Mouse (Mus musculus): ENCODE results near the gene Apom. TPM values are rescaled to one million over a fixed set of nuclear protein-coding genes. Genes with fewer than 3 reads are reported as not detected.

Gene Apom
- polyA plus RNA-seq, 1 experiment: not detected

GRCm38 (mm10) chr17:35153931-35154330 is 22.1 kb upstream of the Apom start:
- Histone ChIP-seq H3K27ac (ENCODE audit: insufficient read depth, low read depth, low read length) (no peak overlapping the region), H3K4me3 (ENCODE audit: insufficient read depth, low read depth, low read length) (no peak overlapping the region), H3K4me1 (ENCODE audit: control insufficient read depth, insufficient read depth, low read length) (no peaks in the 10 kb centered on the region)
- WGBS: 88% methylated on average over 4 of the region's 4 CpGs
- no peak for TF ChIP-seq POLR2A (IDR thresholded peaks at IDR 0.05; ENCODE audit: insufficient read depth, low read depth, low read length)
- TF ChIP-seq CTCF (IDR thresholded peaks at IDR 0.05; ENCODE audit: insufficient read depth, low read depth, low read length): no peak

DNA sequence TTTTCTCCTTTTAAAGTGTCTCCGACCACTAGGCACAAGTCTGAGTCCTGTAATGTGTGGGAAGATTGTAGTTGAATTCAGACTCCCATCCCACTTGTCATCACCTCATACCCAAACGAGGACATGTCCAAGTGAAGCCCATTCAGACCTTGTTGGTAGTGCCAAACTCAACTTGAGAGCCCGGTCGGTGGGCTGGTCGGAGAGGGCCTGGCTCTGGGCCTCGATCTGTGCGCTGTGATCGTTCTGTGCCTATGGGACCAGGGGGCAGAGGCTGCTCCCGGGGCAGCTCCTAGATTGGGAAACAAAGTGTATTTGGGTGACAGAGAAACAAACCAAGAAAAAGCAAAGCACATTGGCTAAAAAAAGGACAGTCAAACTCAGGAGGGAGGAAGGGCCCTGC is 21.2 kb upstream of the Apom start:
- Histone ChIP-seq H3K4me1 (ENCODE audit: control insufficient read depth, insufficient read depth, low read length) (no peaks in the 10 kb centered on the region), H3K27ac (ENCODE audit: insufficient read depth, low read depth, low read length) (no peak overlapping the region), H3K4me3 (ENCODE audit: insufficient read depth, low read depth, low read length) (no peak overlapping the region)
- 81% methylated on average over 9 of the region's 9 CpGs for WGBS
- TF ChIP-seq CTCF (IDR thresholded peaks at IDR 0.05; ENCODE audit: insufficient read depth, low read depth, low read length) (no peak), POLR2A (IDR thresholded peaks at IDR 0.05; ENCODE audit: insufficient read depth, low read depth, low read length) (no peak)

GRCm38 (mm10) chr17:35152121-35152520 is 20.3 kb upstream of the Apom start:
- TF ChIP-seq POLR2A (IDR thresholded peaks at IDR 0.05; ENCODE audit: insufficient read depth, low read depth, low read length) (no peak), CTCF (IDR thresholded peaks at IDR 0.05; ENCODE audit: insufficient read depth, low read depth, low read length) (no peak)
- WGBS: 89% methylated on average over 4 of the region's 4 CpGs
- no peaks in the 10 kb centered on the region for H3K4me1 ChIP-seq (ENCODE audit: control insufficient read depth, insufficient read depth, low read length)
- H3K27ac ChIP-seq (ENCODE audit: insufficient read depth, low read depth, low read length): no peak overlapping the region
- H3K4me3 ChIP-seq (ENCODE audit: insufficient read depth, low read depth, low read length): no peak overlapping the region

- Histone ChIP-seq H3K4me3 (ENCODE audit: insufficient read depth, low read depth, low read length) (no peak overlapping the region), H3K27ac (ENCODE audit: insufficient read depth, low read depth, low read length) (no peak overlapping the region), H3K4me1 (ENCODE audit: control insufficient read depth, insufficient read depth, low read length) (no peaks in the 10 kb centered on the region)
- WGBS: 42% methylated on average over 5 of the region's 5 CpGs
- no peak for TF ChIP-seq POLR2A (IDR thresholded peaks at IDR 0.05; ENCODE audit: insufficient read depth, low read depth, low read length)
- TF ChIP-seq CTCF (IDR thresholded peaks at IDR 0.05; ENCODE audit: insufficient read depth, low read depth, low read length): no peak
These were observed 16.2 kb upstream of the Apom start for GRCm38 (mm10) chr17:35147922-35148639.

GRCm38 (mm10) chr17:35147348-35147747 is 15.5 kb upstream of the Apom start:
- Histone ChIP-seq H3K4me1 (ENCODE audit: control insufficient read depth, insufficient read depth, low read length) (no peaks in the 10 kb centered on the region), H3K4me3 (ENCODE audit: insufficient read depth, low read depth, low read length) (no peak overlapping the region), H3K27ac (ENCODE audit: insufficient read depth, low read depth, low read length) (no peak overlapping the region)
- 54% methylated on average over 3 of the region's 3 CpGs for WGBS
- no peak for TF ChIP-seq POLR2A (IDR thresholded peaks at IDR 0.05; ENCODE audit: insufficient read depth, low read depth, low read length)
- TF ChIP-seq CTCF (IDR thresholded peaks at IDR 0.05; ENCODE audit: insufficient read depth, low read depth, low read length): no peak

DNA sequence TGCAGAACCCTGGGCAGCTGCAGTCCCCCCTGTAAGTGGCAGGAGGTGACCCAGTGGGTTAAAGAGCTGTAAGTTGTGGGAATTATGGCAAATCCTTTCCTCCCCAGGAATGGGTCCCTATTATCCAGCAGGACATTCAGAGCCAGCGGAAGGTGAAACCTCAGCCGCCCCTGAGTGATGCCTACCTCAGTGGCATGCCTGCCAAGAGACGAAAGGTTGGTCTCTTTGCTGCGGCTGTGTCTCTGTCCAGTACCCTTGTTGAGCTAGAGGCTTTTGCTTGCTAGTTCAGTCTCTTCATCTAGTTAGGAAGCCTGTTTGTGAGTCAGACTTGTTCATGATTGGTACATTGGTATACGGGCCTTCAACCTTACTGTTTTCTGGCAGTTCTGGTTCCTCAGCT is 14.3 kb upstream of the Apom start:
- TF ChIP-seq CTCF (IDR thresholded peaks at IDR 0.05; ENCODE audit: insufficient read depth, low read depth, low read length) (no peak), POLR2A (IDR thresholded peaks at IDR 0.05; ENCODE audit: insufficient read depth, low read depth, low read length) (no peak)
- Histone ChIP-seq H3K4me3 (ENCODE audit: insufficient read depth, low read depth, low read length) (no peak overlapping the region), H3K4me1 (ENCODE audit: control insufficient read depth, insufficient read depth, low read length) (no peaks in the 10 kb centered on the region), H3K27ac (ENCODE audit: insufficient read depth, low read depth, low read length) (no peak overlapping the region)
- WGBS: 73% methylated on average over 5 of the region's 5 CpGs

DNA sequence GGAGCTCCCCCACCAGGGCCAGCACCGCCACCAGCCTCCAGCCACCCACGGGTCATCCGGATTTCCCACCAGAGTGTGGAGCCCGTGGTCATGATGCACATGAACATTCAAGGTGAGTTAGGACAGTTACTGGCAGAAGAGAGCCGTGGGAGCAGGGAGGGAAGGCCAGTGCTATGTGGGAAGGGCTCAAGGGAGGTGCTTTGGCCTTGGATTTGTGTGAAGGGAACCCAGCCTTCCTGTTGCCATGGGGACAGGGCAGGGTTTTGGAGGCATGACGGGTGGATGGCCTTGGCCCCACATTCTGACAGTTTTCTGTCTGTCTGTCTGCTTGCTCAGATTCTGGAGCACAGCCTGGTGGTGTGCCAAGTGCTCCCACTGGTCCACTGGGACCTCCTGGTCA is 10.1 kb upstream of the Apom start:
- no peak overlapping the region for H3K27ac ChIP-seq (ENCODE audit: insufficient read depth, low read depth, low read length)
- peaks cover 2% of the 10 kb centered on the region for H3K4me1 ChIP-seq (ENCODE audit: control insufficient read depth, insufficient read depth, low read length)
- no peak for TF ChIP-seq CTCF (IDR thresholded peaks at IDR 0.05; ENCODE audit: insufficient read depth, low read depth, low read length)
- H3K4me3 ChIP-seq (ENCODE audit: insufficient read depth, low read depth, low read length): no peak overlapping the region
- 84% methylated on average over 6 of the region's 6 CpGs for WGBS

- H3K4me3 ChIP-seq (ENCODE audit: insufficient read depth, low read depth, low read length): no peak overlapping the region
- no peak overlapping the region for H3K27ac ChIP-seq (ENCODE audit: insufficient read depth, low read depth, low read length)
- no peak for TF ChIP-seq POLR2A (IDR thresholded peaks at IDR 0.05; ENCODE audit: insufficient read depth, low read depth, low read length)
- TF ChIP-seq CTCF (IDR thresholded peaks at IDR 0.05; ENCODE audit: insufficient read depth, low read depth, low read length): no peak
- H3K4me1 ChIP-seq (ENCODE audit: control insufficient read depth, insufficient read depth, low read length): peaks cover 2% of the 10 kb centered on the region
- WGBS: 80% methylated on average over 16 of the region's 16 CpGs
These were observed 8.7 kb upstream of the Apom start for GRCm38 (mm10) chr17:35140490-35140996.

GRCm38 (mm10) chr17:35139269-35139668 is 7.4 kb upstream of the Apom start:
- WGBS: 94% methylated on average over 3 of the region's 3 CpGs
- TF ChIP-seq POLR2A (IDR thresholded peaks at IDR 0.05; ENCODE audit: insufficient read depth, low read depth, low read length) (no peak), CTCF (IDR thresholded peaks at IDR 0.05; ENCODE audit: insufficient read depth, low read depth, low read length) (no peak)
- peaks cover 2% of the 10 kb centered on the region for H3K4me1 ChIP-seq (ENCODE audit: control insufficient read depth, insufficient read depth, low read length)
- H3K4me3 ChIP-seq (ENCODE audit: insufficient read depth, low read depth, low read length): no peak overlapping the region
- no peak overlapping the region for H3K27ac ChIP-seq (ENCODE audit: insufficient read depth, low read depth, low read length)

Measured in olfactory bulb, adult 2 months (tissue).